Mouse (Mus musculus) small intestine, adult 2 months (tissue): ENCODE results near the gene Sema3c. TPM values are rescaled to one million over a fixed set of nuclear protein-coding genes. Genes with fewer than 3 reads are reported as not detected.

Source experiments
- H3K27ac ChIP-seq: fragments of 200-500 bp; 2 replicates; pipeline ENCODE4 v1.5.1; 2012; ENCODE audit warnings: low read depth, low read length, control low read depth, inconsistent platforms; ENCODE audit not compliant: insufficient read depth
- H3K27me3 ChIP-seq: fragments of 200-500 bp; 2 replicates; pipeline ENCODE4 v1.6.1; 2012; ENCODE audit warnings: mild to moderate bottlenecking, moderate library complexity, low read length, inconsistent platforms; ENCODE audit not compliant: control insufficient read depth, insufficient read depth
- H3K36me3 ChIP-seq: fragments of 200-500 bp; 2 replicates; pipeline ENCODE4 v1.6.1; 2012; ENCODE audit warnings: mild to moderate bottlenecking, low read length, control low read depth, inconsistent platforms; ENCODE audit not compliant: control insufficient read depth, insufficient read depth
- H3K4me1 ChIP-seq: fragments of 200-500 bp; 2 replicates; pipeline ENCODE4 v1.6.1; 2012; ENCODE audit warnings: low read length, inconsistent platforms, mixed read lengths; ENCODE audit not compliant: control insufficient read depth, insufficient read depth, insufficient read length
- H3K4me3 ChIP-seq: fragments of 200-500 bp; 2 replicates; pipeline ENCODE4 v1.5.1; 2012; ENCODE audit warnings: low read depth, mild to moderate bottlenecking, control low read depth, inconsistent platforms, low read length, moderate library complexity
- CTCF ChIP-seq: fragments of 200-500 bp; IDR thresholded peaks from 2 replicates; pipeline ENCODE4 v1.5.1; 2012; ENCODE audit warnings: low read depth, mild to moderate bottlenecking, control low read depth, inconsistent platforms, low read length, moderate library complexity, mixed read lengths; ENCODE audit not compliant: insufficient replicate concordance, insufficient read length; ENCODE audit errors: extremely low read depth
- POLR2A ChIP-seq: fragments of 200-500 bp; IDR thresholded peaks from 2 replicates; pipeline ENCODE4 v1.6.1; 2012; ENCODE audit warnings: low read depth, mild to moderate bottlenecking, control low read depth, inconsistent platforms, low read length, moderate library complexity
- whole genome bisulfite sequencing: fragments of 180-500 bp; shearing (Covaris S2); methylation state at CpG from one replicate; pipeline ENCODE4 v1.1.7; 2018; 5-methylcytosine and 5-hydroxymethylcytosine counted together
- polyA plus RNA-seq: library from polyadenylated mRNA; depleted of rRNA; stranded (reverse); fragments of >200 nt; gene quantifications from 2 replicates; pipeline ENCODE4 v1.2.3, GENCODE M21; 2012

Gene Sema3c
- polyA plus RNA-seq, 1 experiment, result 0.90 TPM

GRCm38 (mm10) chr5:17728047-17728446, 154.0 kb downstream of the Sema3c start:
- Histone ChIP-seq H3K4me1 (no peaks in the 10 kb centered on the region), H3K27me3 (no peaks in the 10 kb centered on the region), H3K4me3 (no peak overlapping the region), H3K27ac (no peak overlapping the region), H3K36me3 (no peaks in the 10 kb centered on the region)
- 78% methylated on average over 5 of the region's 5 CpGs for WGBS
- TF ChIP-seq CTCF (no peak), POLR2A (no peak)

- TF ChIP-seq CTCF (no peak), POLR2A (no peak)
- Histone ChIP-seq H3K36me3 (no peaks in the 10 kb centered on the region), H3K4me3 (no peak overlapping the region), H3K27ac (no peak overlapping the region), H3K27me3 (no peaks in the 10 kb centered on the region), H3K4me1 (no peaks in the 10 kb centered on the region)
- 59% methylated on average over 3 of the region's 3 CpGs for WGBS
Measured at GRCm38 (mm10) chr5:17739805-17740204, 165.7 kb downstream of the Sema3c start.

DNA sequence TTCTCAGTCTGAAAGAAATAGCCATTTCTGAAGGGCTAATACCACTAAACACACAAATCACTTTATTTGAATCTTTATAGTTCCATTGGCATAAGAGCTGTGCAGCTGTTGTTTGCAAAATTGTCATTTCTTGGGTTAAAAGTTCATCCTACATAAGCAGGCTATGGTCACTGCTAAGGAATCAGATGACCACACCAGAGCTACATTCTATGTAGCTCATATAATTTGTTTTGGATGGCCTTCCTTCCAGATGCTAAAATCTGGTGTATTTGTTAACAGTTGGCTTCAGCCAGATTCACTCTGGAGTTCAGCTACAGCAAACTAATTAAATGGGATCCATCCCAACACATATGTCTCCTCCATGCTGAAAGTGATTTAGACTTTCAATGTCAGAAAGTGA, 172.4 kb downstream of the Sema3c start:
- no peaks in the 10 kb centered on the region for H3K27me3 ChIP-seq
- no peak overlapping the region for H3K27ac ChIP-seq
- H3K4me1 ChIP-seq, result no peaks in the 10 kb centered on the region
- no peaks in the 10 kb centered on the region for H3K36me3 ChIP-seq
- TF ChIP-seq POLR2A, result no peak
- TF ChIP-seq CTCF, result no peak
- no peak overlapping the region for H3K4me3 ChIP-seq

DNA sequence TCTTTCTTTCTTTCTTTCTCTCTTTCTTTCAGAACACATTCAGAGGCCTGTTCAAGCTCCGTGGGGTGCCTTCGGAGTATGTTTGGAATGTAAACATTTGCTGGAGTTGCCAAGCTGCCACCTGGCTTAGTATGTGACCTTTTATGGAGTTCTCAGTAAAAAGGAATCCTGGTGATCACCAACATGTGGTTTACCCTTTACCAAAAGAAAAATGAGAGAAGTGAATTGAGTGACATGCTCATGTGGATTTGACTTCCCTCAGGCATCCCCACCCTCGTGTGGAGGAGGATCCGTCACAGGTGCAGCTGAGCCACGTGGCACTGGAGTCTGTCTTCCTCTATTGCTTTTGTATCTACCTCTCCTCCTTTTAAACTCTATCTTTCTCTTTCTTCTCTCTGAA, 173.1 kb downstream of the Sema3c start:
- Histone ChIP-seq H3K4me1 (no peaks in the 10 kb centered on the region), H3K27me3 (no peaks in the 10 kb centered on the region), H3K4me3 (no peak overlapping the region), H3K27ac (no peak overlapping the region), H3K36me3 (no peaks in the 10 kb centered on the region)
- WGBS, result 34% methylated on average over 5 of the region's 5 CpGs
- TF ChIP-seq POLR2A, result no peak
- no peak for TF ChIP-seq CTCF

GRCm38 (mm10) chr5:17748293-17748692, 174.2 kb downstream of the Sema3c start:
- WGBS, result 85% methylated on average over 3 of the region's 3 CpGs
- no peak overlapping the region for H3K27ac ChIP-seq
- TF ChIP-seq POLR2A (no peak), CTCF (no peak)
- no peaks in the 10 kb centered on the region for H3K27me3 ChIP-seq
- no peaks in the 10 kb centered on the region for H3K36me3 ChIP-seq
- no peaks in the 10 kb centered on the region for H3K4me1 ChIP-seq
- no peak overlapping the region for H3K4me3 ChIP-seq

GRCm38 (mm10) chr5:17753471-17754005, 179.5 kb downstream of the Sema3c start:
- Histone ChIP-seq H3K4me1 (no peaks in the 10 kb centered on the region), H3K4me3 (no peak overlapping the region), H3K27ac (no peak overlapping the region), H3K36me3 (no peaks in the 10 kb centered on the region), H3K27me3 (no peaks in the 10 kb centered on the region)
- no peak for TF ChIP-seq CTCF
- no peak for TF ChIP-seq POLR2A
- 74% methylated on average over 7 of the region's 7 CpGs for WGBS

GRCm38 (mm10) chr5:17766006-17766677, 192.1 kb downstream of the Sema3c start:
- no peak overlapping the region for H3K4me3 ChIP-seq
- no peaks in the 10 kb centered on the region for H3K4me1 ChIP-seq
- H3K36me3 ChIP-seq, result no peaks in the 10 kb centered on the region
- no peaks in the 10 kb centered on the region; the same call in 1 of the 2 replicates for H3K27me3 ChIP-seq
- WGBS, result 63% methylated on average over 4 of the region's 4 CpGs
- TF ChIP-seq CTCF (no peak), POLR2A (no peak)
- no peak overlapping the region for H3K27ac ChIP-seq
